8 mouse cellular contexts compared by ENCODE assay signal in the genomic region with DNA sequence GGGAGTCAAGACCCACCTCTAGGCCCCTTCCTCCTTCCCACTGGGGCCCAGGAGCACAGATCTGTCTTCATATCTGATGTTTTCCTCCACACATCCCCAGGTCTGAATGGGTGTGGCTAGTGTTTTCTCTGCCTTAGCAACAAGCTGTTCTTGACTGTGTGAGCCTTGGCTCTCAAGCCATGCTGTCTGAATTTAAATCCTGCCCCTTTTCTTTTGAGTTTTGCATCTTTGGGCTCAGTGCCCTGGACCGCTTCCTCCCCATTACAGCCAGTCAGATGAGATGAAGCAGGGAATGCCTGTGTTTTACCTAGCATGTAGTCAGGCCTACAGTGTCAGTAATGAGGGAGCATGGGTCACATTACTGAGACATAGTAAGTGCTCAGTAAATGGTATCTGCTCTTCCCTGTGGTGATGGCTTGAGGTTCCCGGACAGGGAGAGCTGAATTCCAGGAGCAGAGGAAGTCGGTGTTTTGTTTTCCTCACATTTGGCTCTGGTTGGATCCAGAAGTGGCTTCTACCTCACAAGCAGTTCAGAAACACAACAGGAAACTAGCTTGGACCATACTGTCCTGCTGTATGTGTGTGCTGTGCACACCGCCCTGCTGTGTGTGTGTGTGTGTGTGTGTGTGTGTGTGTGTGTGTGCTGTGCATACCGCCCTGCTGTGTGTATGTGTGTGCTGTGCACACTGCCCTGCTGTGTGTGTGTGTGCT. TPM values are rescaled to one million over a fixed set of nuclear protein-coding genes. Genes with fewer than 3 reads are reported as not detected.
DNase-seq lines count a peak whose midpoint lies in the region; ATAC-seq and TF ChIP-seq lines count a peak whose summit lies in the region.

No protein-coding gene starts in this region.

- peak overlapping the region; percentile 68 for H3K27ac ChIP-seq in layer of hippocampus, adult 2 months

- TF ChIP-seq CTCF in layer of hippocampus, adult 2 months (conservative IDR thresholded peaks at IDR 0.05), result no peak

- no peak for DNase-seq in layer of hippocampus, adult 2 months (ENCODE audit: low spot score in 2 of 2)
- DNase-seq in layer of hippocampus, postnatal 10 days (ENCODE audit: low spot score in 2 of 2), result no peak
- DNase-seq in ZHBTc4 (ENCODE audit: low read depth, low spot score), result peak; percentile 32
- peak; percentile 35 for DNase-seq in naive thymus-derived CD4-positive, alpha-beta T cell, adult 2 months (ENCODE audit: low read depth)
- no peak for DNase-seq in cerebellum, postnatal 36 days
- DNase-seq in frontal cortex, postnatal 14 days (ENCODE audit: low spot score in 2 of 2), result no peak

- no peak overlapping the region for H3K4me3 ChIP-seq in layer of hippocampus, adult 2 months

- peak; percentile 1 to 23; a peak in 2 of 4 replicates for ATAC-seq in hematopoietic stem cell, adult 5-6 weeks (replicated peaks in 1 of 2; ENCODE audit: insufficient read depth in 1 of 2, low FRiP score in 2 of 2, low TSS enrichment in 1 of 2, low read depth in 1 of 2, poor library complexity in 2 of 2, severe bottlenecking in 2 of 2)
- ATAC-seq in erythroblast, adult 5-6 weeks (replicated peaks; ENCODE audit: low FRiP score, poor library complexity, severe bottlenecking), result no peak

RNA-seq across cellular contexts. Expression of a gene that starts 16.6 kb away (rescaled TPM):
- total RNA-seq in layer of hippocampus, adult 2 months (2021), result 100 to 1,000 TPM; 374 to 416 TPM
- total RNA-seq in layer of hippocampus, postnatal 10 days (2021), result 100 to 1,000 TPM; 343 to 381 TPM
- total RNA-seq in hematopoietic stem cell, adult 5-6 weeks (2017), result 96.1 and 101 TPM in 2 replicates
- total RNA-seq in erythroblast, adult 5-6 weeks (2015; ENCODE audit: low replicate concordance), result 128 and 139 TPM in 2 replicates
- 29.7 and 37.6 TPM in 2 replicates for total RNA-seq in erythroblast, adult 5-6 weeks (2017; ENCODE audit: low replicate concordance)

Comparison
In these comparisons a context has a peak if more than half of its experiments do, and no peak if none do; other contexts are left out.
1. DNase-seq: peak in ZHBTc4 (single experiment) and naive thymus-derived CD4-positive, alpha-beta T cell, adult 2 months (single experiment); none in layer of hippocampus, adult 2 months (0 of 2), layer of hippocampus, postnatal 10 days (0 of 2), cerebellum, postnatal 36 days (0 of 2) and frontal cortex, postnatal 14 days (0 of 2).